Mouse (Mus musculus) stomach, postnatal 0 days (tissue): ENCODE measurements around the gene Slc22a18.

Experiments used
- CTCF ChIP-seq: IDR thresholded peaks from 2 replicates; pipeline ENCODE4 v1.5.1; 2016; ENCODE audit warnings: antibody characterized with exemption, low read depth, mild to moderate bottlenecking, moderate library complexity
- EP300 ChIP-seq: optimal IDR thresholded peaks from 2 replicates; pipeline ENCODE3; 2016; ENCODE audit warnings: antibody characterized with exemption

DNA sequence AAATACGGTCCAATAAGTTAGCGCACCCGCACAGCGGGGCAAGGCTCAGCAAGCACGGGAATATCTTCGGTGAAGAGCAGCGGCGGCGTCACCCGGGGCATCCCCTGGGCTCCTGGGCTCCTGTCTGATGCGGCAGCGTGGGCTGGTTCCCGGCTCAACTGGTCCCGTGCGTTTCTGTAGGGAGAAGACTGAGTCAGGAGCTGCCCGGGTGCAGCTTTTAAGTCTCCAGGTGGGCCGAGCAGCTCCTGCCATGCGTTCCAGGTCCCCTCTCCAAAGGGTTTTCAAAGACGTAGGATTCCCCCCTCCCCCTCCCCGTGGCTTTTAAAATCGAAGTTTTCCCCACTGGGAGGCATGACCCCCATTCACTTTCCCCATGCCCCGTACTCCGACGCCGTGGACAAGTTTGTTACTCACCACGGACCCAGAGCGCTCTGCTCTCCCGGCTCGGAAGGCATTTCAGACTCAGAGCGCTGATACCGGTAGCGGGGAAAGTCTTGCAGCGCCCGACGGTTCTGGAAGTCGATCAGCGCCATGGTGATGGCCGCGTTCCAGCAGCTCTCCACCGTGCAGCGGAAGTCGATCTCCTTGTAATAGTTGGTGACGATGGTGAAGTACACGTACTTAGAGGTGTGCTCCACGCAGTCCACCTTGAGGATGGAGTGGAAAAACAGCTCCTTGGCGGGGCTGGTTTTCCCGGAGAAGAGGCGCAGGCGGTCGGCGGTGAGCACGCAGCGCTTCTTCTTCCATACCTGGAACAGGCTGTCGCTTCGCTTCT lies 28.3 kb downstream of the Slc22a18 start:
- no peak for TF ChIP-seq CTCF
- no peak for TF ChIP-seq EP300
